Mouse (Mus musculus): ENCODE data around the gene Syde2. TPM values are rescaled to one million over a fixed set of nuclear protein-coding genes. Genes with fewer than 3 reads are reported as not detected.

The Syde2 gene
- polyA plus RNA-seq, 1 experiment, result 1.3 TPM

DNA sequence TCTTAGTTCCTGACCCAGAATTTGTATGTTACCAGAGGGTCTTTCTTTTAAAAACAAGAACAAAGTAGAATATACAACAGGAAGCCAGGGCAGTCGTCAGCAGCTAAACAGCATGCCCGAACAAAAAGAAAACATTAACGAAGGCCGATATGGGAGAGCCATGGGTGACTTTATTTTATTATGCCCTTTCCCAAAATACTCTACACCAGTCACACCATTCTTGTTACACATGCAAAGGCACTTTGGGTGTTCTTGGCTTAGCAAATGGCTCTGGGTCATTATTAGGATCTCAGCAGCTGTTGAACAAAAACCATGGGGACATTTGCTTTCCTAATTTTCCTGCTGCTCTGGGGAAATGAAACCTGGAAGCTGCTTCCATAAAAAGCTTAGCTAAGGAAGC, 81.6 kb downstream of the Syde2 start:
- WGBS, result 86% methylated on average over 4 of the region's 4 CpGs
- no peak for TF ChIP-seq POLR2A (IDR thresholded peaks at IDR 0.05; ENCODE audit: borderline replicate concordance, insufficient read depth, low read length)
- TF ChIP-seq CTCF (IDR thresholded peaks at IDR 0.05; ENCODE audit: borderline replicate concordance, insufficient read depth, low read depth, low read length), result no peak
- no peaks in the 10 kb centered on the region for H3K4me1 ChIP-seq (ENCODE audit: control insufficient read depth, insufficient read depth, low read length)
- H3K27ac ChIP-seq (ENCODE audit: insufficient read depth, low read length), result no peak overlapping the region
- no peak overlapping the region for H3K4me3 ChIP-seq (replicated peaks; ENCODE audit: insufficient read depth, low read depth, low read length)
- DNase-seq, result no peak
- no peaks in the 10 kb centered on the region for H3K27me3 ChIP-seq (ENCODE audit: control insufficient read depth, insufficient read depth, low read length)

Other genes starting within 250 kb of the Syde2 start
- gene Ddah1, start 229.2 kb upstream of the Syde2 start, polyA plus RNA-seq (2012; rRNA removed), result 69.3 and 70.3 TPM in 2 replicates
- gene Bcl10, start 65.1 kb upstream of the Syde2 start, polyA plus RNA-seq (2012; rRNA removed), result 14.1 and 15.0 TPM in 2 replicates
- gene 2410004B18Rik, start 49.9 kb upstream of the Syde2 start, polyA plus RNA-seq (2012; rRNA removed), result 44.3 and 47.9 TPM in 2 replicates
- 0.31 and 0.38 TPM in 2 replicates for gene Wdr63, start 120.3 kb downstream of the Syde2 start, polyA plus RNA-seq (2012; rRNA removed)
- gene Mcoln3, start 129.6 kb downstream of the Syde2 start, polyA plus RNA-seq (2012; rRNA removed), result 0.07 and 0.40 TPM in 2 replicates
- 0.07 TPM in 1 of 2 replicates, not detected in the other for gene Mcoln2, start 162.0 kb downstream of the Syde2 start, polyA plus RNA-seq (2012; rRNA removed)
- gene Lpar3, start 233.1 kb downstream of the Syde2 start, polyA plus RNA-seq (2012; rRNA removed), result 0.23 and 0.29 TPM in 2 replicates

Data from cerebellum, adult 2 months (tissue).